Mouse (Mus musculus): Measurements from ENCODE around the gene Nup188. TPM values are rescaled to one million over a fixed set of nuclear protein-coding genes. Genes with fewer than 3 reads are reported as not detected.

The Nup188 gene
- polyA plus RNA-seq, 1 experiment, result 17.5 TPM

DNA sequence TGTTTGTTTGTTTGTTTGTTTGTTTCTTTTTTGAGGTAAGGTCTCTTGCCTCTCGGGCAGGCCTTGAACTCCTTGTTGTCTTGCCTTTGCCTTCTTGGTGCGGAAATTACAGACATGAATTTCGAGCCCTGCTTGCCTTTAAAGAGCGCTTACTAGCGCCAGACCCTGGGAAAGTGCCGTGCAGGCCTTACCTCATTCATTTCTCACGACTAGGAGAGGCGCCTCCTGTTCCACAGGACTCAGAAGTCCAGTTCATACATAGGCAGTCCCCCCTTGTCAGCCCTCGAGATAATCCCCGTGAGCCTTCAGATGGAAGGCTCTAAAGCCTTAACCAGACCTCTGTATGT lies 803 bp downstream of the Nup188 start:
- TF ChIP-seq POLR2A (IDR thresholded peaks at IDR 0.05; ENCODE audit: low read depth, low read length) (no peak), CTCF (conservative IDR thresholded peaks at IDR 0.05; ENCODE audit: insufficient read depth, insufficient read length, low read depth, low read length) (no peak)
- H3K36me3 ChIP-seq (ENCODE audit: control insufficient read depth, insufficient read depth, low read length), result no peaks in the 10 kb centered on the region
- H3K27ac ChIP-seq (ENCODE audit: insufficient read depth, low read depth, low read length), result no peak overlapping the region
- peaks cover 10% of the 10 kb centered on the region for H3K4me1 ChIP-seq (ENCODE audit: control insufficient read depth, insufficient read depth, low read length)
- 2% methylated on average over 10 of the region's 10 CpGs for WGBS
- no peaks in the 10 kb centered on the region for H3K27me3 ChIP-seq (replicated peaks; ENCODE audit: control insufficient read depth, insufficient read depth, low read length)
- H3K4me3 ChIP-seq (ENCODE audit: insufficient read depth, low read depth, low read length), result peak overlapping the region; percentile 89
- peak; percentile 22 for DNase-seq

DNA sequence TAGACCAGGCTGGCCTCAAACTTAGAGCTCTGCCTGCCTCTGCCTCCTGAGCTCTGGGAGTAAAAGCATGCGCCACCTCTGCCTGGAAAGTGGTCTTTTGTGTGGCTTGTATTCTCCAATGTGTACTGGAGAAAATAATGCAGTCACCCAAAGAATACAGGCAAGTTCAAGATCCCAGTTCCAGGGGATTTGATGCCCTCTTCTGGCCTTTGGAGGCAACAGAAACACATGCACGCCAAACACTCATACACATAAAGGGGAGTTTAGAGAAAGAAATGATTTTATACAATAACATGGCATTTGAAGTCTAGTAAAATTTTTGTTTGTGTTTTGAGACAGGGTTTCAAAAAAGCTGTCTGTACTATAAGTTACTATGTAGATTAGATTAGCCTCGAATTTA lies 13.3 kb downstream of the Nup188 start:
- WGBS, result 74% methylated on average over 3 of the region's 3 CpGs
- peak; percentile 31 for DNase-seq
- peaks cover 1% of the 10 kb centered on the region; the same call in 1 of the 2 replicates for H3K36me3 ChIP-seq (ENCODE audit: control insufficient read depth, insufficient read depth, low read length)
- TF ChIP-seq CTCF (conservative IDR thresholded peaks at IDR 0.05; ENCODE audit: insufficient read depth, insufficient read length, low read depth, low read length), result peak; percentile 33; the same call in 1 of the 2 replicates
- no peak for TF ChIP-seq POLR2A (IDR thresholded peaks at IDR 0.05; ENCODE audit: low read depth, low read length)
- H3K27ac ChIP-seq (ENCODE audit: insufficient read depth, low read depth, low read length), result no peak overlapping the region
- H3K4me3 ChIP-seq (ENCODE audit: insufficient read depth, low read depth, low read length), result no peak overlapping the region
- no peaks in the 10 kb centered on the region for H3K4me1 ChIP-seq (ENCODE audit: control insufficient read depth, insufficient read depth, low read length)
- H3K27me3 ChIP-seq (replicated peaks; ENCODE audit: control insufficient read depth, insufficient read depth, low read length), result no peaks in the 10 kb centered on the region

DNA sequence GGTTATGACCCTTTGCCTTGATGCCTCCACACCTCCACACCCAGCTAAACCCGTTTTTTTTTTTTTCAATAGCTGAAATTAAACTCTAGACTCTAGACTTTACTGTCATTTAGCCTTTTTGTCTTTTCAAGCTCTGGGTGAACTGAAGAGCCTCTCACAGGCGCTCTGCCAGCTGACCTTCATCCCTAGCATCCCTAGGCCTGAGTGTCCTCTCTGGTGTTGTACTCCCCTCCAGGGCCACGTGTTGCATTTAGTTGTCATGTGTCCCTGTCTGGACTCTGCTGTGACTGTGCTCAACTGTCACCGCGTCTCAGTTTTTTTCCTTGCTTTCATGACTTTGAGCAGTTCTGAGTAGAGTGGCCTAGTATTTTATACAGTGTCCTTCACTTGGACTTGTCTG lies 13.8 kb downstream of the Nup188 start:
- Histone ChIP-seq H3K4me3 (ENCODE audit: insufficient read depth, low read depth, low read length) (no peak overlapping the region), H3K4me1 (ENCODE audit: control insufficient read depth, insufficient read depth, low read length) (no peaks in the 10 kb centered on the region), H3K36me3 (ENCODE audit: control insufficient read depth, insufficient read depth, low read length) (peaks cover 1% of the 10 kb centered on the region; the same call in 1 of the 2 replicates), H3K27me3 (replicated peaks; ENCODE audit: control insufficient read depth, insufficient read depth, low read length) (no peaks in the 10 kb centered on the region), H3K27ac (ENCODE audit: insufficient read depth, low read depth, low read length) (no peak overlapping the region)
- 74% methylated on average over 5 of the region's 5 CpGs for whole genome bisulfite sequencing
- peak; percentile 32 for DNase-seq
- TF ChIP-seq POLR2A (IDR thresholded peaks at IDR 0.05; ENCODE audit: low read depth, low read length) (no peak), CTCF (conservative IDR thresholded peaks at IDR 0.05; ENCODE audit: insufficient read depth, insufficient read length, low read depth, low read length) (no peak)

DNA sequence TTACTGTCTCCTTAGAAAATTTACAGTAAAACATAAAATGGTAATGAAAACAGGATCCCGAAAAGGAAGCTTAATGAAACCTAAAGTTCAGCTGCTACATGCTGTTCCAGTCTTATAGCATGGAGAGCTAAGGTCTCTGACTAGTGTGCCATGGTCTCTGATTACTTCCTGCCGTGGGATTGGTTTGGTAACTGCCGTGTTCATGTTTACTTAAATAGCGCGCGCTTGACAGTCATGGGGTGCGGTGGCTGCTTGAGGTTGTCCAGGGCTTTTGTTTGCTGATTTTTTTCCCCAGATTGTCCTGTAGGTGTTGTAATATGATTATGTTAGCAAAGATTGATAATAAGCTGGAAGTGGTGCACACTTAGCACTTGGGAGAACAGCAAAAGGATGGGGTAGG lies 19.9 kb downstream of the Nup188 start:
- H3K27ac ChIP-seq (ENCODE audit: insufficient read depth, low read depth, low read length), result no peak overlapping the region
- TF ChIP-seq POLR2A (IDR thresholded peaks at IDR 0.05; ENCODE audit: low read depth, low read length) (no peak), CTCF (conservative IDR thresholded peaks at IDR 0.05; ENCODE audit: insufficient read depth, insufficient read length, low read depth, low read length) (no peak)
- 94% methylated on average over 7 of the region's 7 CpGs for WGBS
- H3K36me3 ChIP-seq (ENCODE audit: control insufficient read depth, insufficient read depth, low read length), result peaks cover 2% of the 10 kb centered on the region
- no peaks in the 10 kb centered on the region for H3K4me1 ChIP-seq (ENCODE audit: control insufficient read depth, insufficient read depth, low read length)
- no peaks in the 10 kb centered on the region for H3K27me3 ChIP-seq (replicated peaks; ENCODE audit: control insufficient read depth, insufficient read depth, low read length)
- no peak for DNase-seq
- no peak overlapping the region for H3K4me3 ChIP-seq (ENCODE audit: insufficient read depth, low read depth, low read length)

DNA sequence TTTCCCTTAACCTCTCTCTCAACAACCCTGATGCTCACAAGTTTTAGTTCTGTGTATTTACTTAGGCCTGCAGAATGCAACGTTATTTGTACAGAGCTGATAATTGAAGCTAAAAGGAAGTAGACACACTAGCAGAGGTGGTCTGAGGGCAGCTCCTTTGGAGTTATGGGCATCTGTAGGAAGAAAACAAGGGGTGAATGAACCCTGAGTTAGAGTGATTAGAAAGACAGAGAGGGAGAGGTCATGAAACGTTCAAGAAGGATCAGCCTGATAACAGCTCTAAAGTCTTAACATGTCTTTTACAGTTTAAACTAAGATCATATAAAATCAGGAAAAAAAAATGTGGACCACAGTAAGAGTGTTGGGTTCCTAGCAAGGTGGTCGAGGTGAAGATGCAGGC lies 23.2 kb downstream of the Nup188 start:
- WGBS, result 84% methylated on average over 3 of the region's 3 CpGs
- Histone ChIP-seq H3K27ac (ENCODE audit: insufficient read depth, low read depth, low read length) (no peak overlapping the region), H3K36me3 (ENCODE audit: control insufficient read depth, insufficient read depth, low read length) (peaks cover 8% of the 10 kb centered on the region), H3K27me3 (replicated peaks; ENCODE audit: control insufficient read depth, insufficient read depth, low read length) (no peaks in the 10 kb centered on the region), H3K4me1 (ENCODE audit: control insufficient read depth, insufficient read depth, low read length) (no peaks in the 10 kb centered on the region), H3K4me3 (ENCODE audit: insufficient read depth, low read depth, low read length) (no peak overlapping the region)
- DNase-seq, result no peak
- TF ChIP-seq CTCF (conservative IDR thresholded peaks at IDR 0.05; ENCODE audit: insufficient read depth, insufficient read length, low read depth, low read length) (no peak), POLR2A (IDR thresholded peaks at IDR 0.05; ENCODE audit: low read depth, low read length) (no peak)

DNA sequence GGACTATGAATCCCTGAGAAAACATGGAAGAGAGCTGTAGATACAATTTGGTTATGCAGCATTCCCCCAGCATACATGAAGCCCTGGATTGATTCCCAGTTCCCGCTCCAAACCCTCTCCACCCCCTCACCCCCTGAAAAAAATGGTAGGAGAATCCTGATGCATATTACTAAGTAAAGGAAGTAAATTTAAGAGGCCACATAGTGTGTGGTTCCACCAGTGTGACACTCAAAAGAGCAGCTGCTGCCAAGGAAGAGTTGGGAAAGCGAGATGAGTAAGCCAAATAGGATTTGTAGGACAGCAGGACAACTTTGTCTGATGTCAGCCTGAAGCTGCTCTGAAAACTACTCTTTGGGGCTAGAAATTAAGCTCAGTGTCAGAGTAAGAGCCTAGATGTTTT lies 25.3 kb downstream of the Nup188 start:
- Histone ChIP-seq H3K4me1 (ENCODE audit: control insufficient read depth, insufficient read depth, low read length) (no peaks in the 10 kb centered on the region), H3K27me3 (replicated peaks; ENCODE audit: control insufficient read depth, insufficient read depth, low read length) (no peaks in the 10 kb centered on the region), H3K4me3 (ENCODE audit: insufficient read depth, low read depth, low read length) (no peak overlapping the region), H3K36me3 (ENCODE audit: control insufficient read depth, insufficient read depth, low read length) (peaks cover 11% of the 10 kb centered on the region), H3K27ac (ENCODE audit: insufficient read depth, low read depth, low read length) (no peak overlapping the region)
- no peak for DNase-seq
- 95% methylated on average over 2 of the region's 2 CpGs for WGBS
- TF ChIP-seq CTCF (conservative IDR thresholded peaks at IDR 0.05; ENCODE audit: insufficient read depth, insufficient read length, low read depth, low read length) (no peak), POLR2A (IDR thresholded peaks at IDR 0.05; ENCODE audit: low read depth, low read length) (no peak)

DNA sequence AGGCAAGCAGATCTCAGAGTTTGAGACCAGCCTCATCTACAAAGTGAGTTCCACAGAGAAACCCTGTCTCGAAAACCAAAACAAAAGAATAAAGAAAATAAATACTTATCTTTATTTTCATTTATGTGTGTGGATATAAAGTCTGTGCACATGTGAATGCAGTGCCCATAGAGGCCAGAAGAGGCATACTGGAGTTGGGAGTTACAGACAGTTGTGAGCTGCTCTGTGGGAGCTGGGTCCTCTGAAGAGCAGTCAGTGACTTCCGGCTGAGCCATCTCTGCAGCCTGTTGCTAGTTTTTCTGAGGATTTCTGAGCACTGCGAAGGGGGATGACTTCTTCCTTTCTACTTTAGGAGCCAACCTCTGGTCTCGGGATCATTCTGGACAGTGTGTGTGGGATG lies 29.9 kb downstream of the Nup188 start:
- no peak for DNase-seq
- Histone ChIP-seq H3K4me1 (ENCODE audit: control insufficient read depth, insufficient read depth, low read length) (no peaks in the 10 kb centered on the region), H3K36me3 (ENCODE audit: control insufficient read depth, insufficient read depth, low read length) (peaks cover 9% of the 10 kb centered on the region), H3K27me3 (replicated peaks; ENCODE audit: control insufficient read depth, insufficient read depth, low read length) (no peaks in the 10 kb centered on the region), H3K4me3 (ENCODE audit: insufficient read depth, low read depth, low read length) (no peak overlapping the region), H3K27ac (ENCODE audit: insufficient read depth, low read depth, low read length) (no peak overlapping the region)
- TF ChIP-seq POLR2A (IDR thresholded peaks at IDR 0.05; ENCODE audit: low read depth, low read length), result no peak
- 0 out of 2 replicates have a peak, but pooled peaks have one; percentile 4 for TF ChIP-seq CTCF (conservative IDR thresholded peaks at IDR 0.05; ENCODE audit: insufficient read depth, insufficient read length, low read depth, low read length)
- 94% methylated on average over 4 of the region's 4 CpGs for WGBS

DNA sequence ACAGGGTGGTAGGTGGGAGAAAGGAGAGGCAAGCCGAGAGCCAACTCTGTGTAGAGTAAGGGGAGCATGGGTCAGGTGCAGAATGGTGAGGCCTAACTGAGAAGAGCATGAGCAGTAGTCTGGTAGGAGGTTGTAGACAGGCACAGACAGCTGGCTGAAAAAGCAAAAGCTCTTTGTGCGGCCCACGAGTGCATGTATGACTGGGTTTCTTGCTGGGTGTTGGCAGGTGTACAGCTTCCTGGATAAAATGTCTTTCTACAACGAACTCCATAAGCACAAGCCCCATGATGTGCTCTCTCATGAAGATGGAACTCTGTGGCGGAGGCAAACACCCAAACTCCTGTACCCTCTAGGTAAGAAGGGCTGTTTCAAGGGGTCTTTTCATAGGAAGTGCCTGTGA lies 30.8 kb downstream of the Nup188 start:
- Histone ChIP-seq H3K4me1 (ENCODE audit: control insufficient read depth, insufficient read depth, low read length) (no peaks in the 10 kb centered on the region), H3K27ac (ENCODE audit: insufficient read depth, low read depth, low read length) (no peak overlapping the region), H3K36me3 (ENCODE audit: control insufficient read depth, insufficient read depth, low read length) (peaks cover 9% of the 10 kb centered on the region), H3K27me3 (replicated peaks; ENCODE audit: control insufficient read depth, insufficient read depth, low read length) (no peaks in the 10 kb centered on the region), H3K4me3 (ENCODE audit: insufficient read depth, low read depth, low read length) (no peak overlapping the region)
- WGBS, result 96% methylated on average over 5 of the region's 5 CpGs
- TF ChIP-seq POLR2A (IDR thresholded peaks at IDR 0.05; ENCODE audit: low read depth, low read length), result no peak
- TF ChIP-seq CTCF (conservative IDR thresholded peaks at IDR 0.05; ENCODE audit: insufficient read depth, insufficient read length, low read depth, low read length), result no peak
- no peak for DNase-seq
